Mouse (Mus musculus) brain, embryonic 14.5 days (tissue): ENCODE data around the gene Gm3336. TPM values are rescaled to one million over a fixed set of nuclear protein-coding genes. Genes with fewer than 3 reads are reported as not detected.

Source experiments
- DNase-seq: peaks from one replicate; pipeline ENCODE4 v3.0.0-alpha.2; 2011; ENCODE audit warnings: low read depth
- CTCF ChIP-seq: fragments of 200-500 bp; IDR thresholded peaks from 2 replicates; pipeline ENCODE4 v1.5.1; 2012; ENCODE audit warnings: inconsistent platforms, mild to moderate bottlenecking, moderate library complexity, borderline replicate concordance; ENCODE audit not compliant: insufficient read depth, insufficient read length; ENCODE audit errors: extremely low read depth
- POLR2A ChIP-seq: fragments of 200-500 bp; IDR thresholded peaks from 2 replicates; pipeline ENCODE4 v1.6.1; 2012; ENCODE audit warnings: mild to moderate bottlenecking, inconsistent platforms, borderline replicate concordance; ENCODE audit not compliant: poor library complexity, insufficient read depth, insufficient read length, severe bottlenecking; ENCODE audit errors: extremely low read depth
- polyA plus RNA-seq: library from polyadenylated mRNA; depleted of rRNA; stranded (reverse); fragments of >200 nt; gene quantifications from 2 replicates; pipeline ENCODE4 v1.2.3, GENCODE M21; 2012

Gene Gm3336
- polyA plus RNA-seq, 1 experiment, result not detected

DNA sequence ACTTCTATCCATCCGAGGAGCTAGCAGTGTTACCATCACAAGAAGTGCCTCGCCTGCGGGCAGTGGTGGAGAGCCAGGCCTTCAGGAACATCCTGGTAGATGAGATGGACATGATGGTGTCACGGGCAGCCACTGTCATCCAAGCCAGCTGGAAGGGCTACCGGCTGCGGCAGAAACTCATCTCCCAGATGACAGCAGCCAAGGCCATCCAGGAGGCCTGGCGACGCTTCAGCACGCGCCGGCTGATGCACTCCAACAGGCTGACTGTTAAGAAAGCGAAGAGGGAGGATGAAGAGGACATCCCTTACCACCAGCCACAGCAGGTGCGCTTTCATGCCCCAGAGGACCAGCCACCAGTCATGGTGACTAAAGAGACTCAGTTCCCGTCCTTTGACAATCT lies 10.1 kb upstream of the Gm3336 start:
- no peak for TF ChIP-seq POLR2A
- TF ChIP-seq CTCF, result no peak
- no peak for DNase-seq

DNA sequence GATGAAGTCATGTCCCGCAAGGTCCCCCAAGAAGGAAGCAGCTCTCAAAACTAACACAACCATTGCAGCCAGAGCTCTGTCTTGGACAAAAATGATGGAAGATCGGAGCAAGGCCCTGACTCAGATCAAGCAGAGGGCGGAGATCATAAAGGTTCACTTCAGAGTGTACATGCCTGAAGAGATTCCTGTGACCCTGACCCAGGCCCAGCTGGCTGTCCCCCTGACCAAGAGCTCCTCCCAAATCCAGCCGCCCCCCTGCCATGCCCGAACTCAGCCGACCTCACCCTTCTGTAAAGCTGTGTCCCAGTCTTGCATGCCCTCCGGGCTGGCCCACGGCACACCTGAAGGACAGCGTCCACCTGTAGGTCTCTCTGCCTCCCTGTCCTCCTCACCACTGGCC lies 8.5 kb upstream of the Gm3336 start:
- TF ChIP-seq CTCF (no peak), POLR2A (no peak)
- no peak for DNase-seq

DNA sequence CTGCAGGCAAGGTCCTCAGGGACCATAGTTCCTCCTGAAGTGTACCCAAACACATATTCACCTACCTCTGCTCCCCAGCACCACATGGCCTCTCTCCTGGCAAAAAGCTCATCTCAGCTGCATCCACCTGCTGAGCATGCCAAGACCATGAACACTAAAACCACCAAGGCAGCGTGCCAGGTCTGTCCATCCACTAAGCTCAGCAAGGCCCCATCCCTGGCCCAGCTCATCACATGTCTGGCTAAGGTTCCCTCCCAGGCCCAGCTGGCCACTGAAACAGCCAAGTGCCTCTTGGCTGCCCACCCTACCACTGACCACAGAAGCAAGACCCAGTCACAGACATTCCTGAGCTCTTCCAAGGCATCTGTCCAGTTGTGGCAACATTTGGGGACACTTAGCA lies 8.0 kb upstream of the Gm3336 start:
- no peak for DNase-seq
- TF ChIP-seq CTCF (no peak), POLR2A (no peak)

DNA sequence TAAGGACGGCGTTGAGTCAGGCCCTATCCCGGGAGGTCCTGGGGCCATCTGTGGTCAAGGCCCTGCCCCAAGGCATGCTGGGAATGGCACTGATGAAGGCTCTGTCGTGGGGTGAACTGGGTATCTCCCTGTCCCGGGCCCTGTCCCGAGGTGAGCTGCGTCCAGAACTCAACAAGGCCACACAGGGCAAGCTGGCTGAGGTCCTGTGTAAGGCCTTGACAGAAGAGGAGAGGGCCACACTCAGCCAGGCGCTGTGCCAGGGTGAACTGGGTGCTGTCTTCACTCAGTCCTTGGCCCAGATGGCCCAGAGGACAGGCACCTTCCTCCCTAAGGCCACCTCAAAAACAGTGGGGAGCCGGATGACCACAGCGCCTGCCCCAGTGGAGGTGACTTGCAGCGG lies 7.3 kb upstream of the Gm3336 start:
- no peak for DNase-seq
- no peak for TF ChIP-seq CTCF

DNA sequence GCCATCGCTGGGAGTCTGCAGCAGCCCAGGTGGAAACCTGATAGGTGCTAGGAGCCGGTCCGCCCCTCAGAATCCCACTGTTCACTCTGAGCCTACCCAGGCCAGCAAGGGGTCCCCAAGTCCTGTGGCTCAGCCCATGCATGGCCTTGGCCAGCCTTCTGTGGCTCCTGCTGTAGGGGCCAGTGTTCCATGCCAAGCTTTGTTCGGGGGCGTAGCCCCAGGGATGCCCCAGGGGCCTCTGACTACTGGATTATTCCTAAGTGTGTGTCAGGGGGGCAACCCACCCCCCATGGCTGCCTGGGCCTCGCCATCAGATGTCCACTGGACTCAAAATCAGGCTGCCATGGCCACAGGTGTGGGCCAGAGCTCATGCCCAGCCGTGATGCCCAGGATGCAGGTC lies 4.4 kb upstream of the Gm3336 start:
- no peak for DNase-seq
- TF ChIP-seq CTCF (no peak), POLR2A (no peak)

DNA sequence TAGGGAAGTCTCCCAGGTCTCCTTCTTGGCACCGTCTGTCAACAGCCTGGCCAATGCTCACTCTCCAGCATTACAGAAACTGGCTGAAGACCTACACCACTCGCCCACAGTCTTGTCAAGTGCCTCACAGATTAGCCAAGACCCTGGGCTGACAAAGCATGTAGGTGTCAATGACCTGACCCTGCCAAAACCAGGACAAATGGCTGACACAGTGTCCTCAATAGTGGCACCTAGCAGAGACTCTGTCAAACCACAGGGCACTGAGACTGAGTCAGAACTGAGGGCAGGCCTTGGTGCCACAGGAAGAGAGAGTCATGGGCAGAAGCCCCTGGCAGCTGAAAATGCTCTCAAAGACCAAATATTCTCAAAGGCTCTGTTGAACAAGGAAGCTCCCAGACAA lies 3.3 kb upstream of the Gm3336 start:
- DNase-seq, result no peak
- TF ChIP-seq CTCF, result no peak
- no peak for TF ChIP-seq POLR2A

DNA sequence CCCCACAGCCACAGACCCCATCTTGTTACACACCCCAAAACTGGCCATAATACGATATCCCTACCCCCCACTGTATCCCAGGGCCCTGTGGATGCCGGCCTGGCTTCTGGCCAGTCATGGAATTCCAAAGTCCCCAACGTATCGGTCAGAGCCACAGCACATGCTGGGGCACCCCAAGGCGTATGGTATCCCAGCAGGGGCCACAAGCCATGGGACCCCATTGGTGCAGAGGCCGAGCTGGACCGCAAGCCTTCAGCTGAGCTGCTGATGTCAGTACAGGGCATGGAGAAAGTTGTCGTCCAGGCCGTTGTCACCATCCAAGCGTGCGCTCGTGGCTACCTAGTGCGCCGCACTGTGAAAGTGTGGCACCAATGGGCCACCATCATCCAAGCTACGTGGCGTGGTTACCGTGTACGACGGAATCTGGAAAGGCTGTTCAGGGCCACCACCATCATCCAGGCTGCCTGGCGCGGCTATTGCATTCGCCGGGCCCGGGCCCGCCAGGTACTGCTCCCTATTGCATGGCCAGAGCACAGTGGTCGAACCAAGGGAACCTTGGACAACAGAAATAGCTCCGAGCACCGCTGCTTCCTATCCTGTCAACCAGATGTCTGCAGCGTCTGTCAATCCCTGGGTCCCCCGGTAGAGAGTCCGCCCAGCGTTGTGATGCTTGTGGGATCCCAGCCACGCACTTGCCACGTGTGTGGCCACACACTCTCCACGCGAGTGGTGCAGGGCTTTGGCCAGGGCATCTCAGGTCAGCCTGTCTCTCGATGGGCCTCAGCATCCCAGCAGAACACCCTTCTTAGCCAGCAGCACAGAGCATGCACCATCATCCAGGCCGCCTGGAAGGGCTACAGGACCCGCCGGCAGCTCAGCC lies 1.6 kb upstream of the Gm3336 start:
- TF ChIP-seq CTCF (no peak), POLR2A (no peak)
- no peak for DNase-seq

DNA sequence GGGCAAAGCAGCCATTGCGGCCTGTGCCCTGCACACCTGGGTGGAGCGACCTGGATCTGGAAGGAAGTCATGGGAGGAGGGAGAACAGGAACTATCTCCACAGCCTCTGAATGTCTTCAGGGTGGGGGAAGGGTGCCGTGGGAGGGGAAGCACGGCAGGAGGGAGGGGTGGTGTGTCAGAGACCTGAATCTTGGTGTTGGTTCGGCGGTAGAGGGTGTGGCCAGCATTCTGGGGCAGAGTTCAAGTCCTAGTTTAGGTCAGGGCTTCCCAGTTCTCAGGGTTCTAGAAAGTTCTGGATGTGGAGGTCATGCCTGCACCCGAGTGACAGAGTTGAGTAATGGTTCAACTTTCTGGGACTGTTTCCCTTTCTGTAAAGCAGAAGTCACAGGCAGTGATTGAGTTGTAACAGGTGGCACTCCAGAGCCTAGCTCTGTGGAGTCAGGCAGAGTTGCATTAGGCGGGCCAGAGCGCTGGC lies 1.5 kb downstream of the Gm3336 start:
- TF ChIP-seq POLR2A, result no peak
- TF ChIP-seq CTCF, result no peak
- no peak for DNase-seq

DNA sequence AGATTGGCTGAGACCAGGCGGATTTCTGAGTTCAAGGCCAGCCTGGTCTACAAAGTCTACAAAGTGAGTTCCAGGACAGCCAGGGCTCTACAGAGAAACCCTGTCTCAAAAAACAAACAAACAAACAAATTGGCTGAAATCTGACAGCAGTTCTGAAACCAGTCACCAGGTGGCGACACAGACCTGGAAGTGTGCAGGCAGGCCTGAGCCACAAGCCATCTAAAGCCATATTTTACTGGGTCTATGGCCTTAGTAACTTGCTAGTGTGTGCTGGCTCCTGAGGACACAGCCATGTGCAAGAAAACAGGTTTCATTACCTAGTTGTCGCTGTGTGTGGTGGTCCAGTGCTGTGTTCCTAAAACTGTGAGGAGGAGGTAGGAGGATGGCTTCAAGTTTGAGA lies 2.4 kb downstream of the Gm3336 start:
- DNase-seq, result peak; percentile 82
- TF ChIP-seq POLR2A (no peak), CTCF (peak; percentile 89)

DNA sequence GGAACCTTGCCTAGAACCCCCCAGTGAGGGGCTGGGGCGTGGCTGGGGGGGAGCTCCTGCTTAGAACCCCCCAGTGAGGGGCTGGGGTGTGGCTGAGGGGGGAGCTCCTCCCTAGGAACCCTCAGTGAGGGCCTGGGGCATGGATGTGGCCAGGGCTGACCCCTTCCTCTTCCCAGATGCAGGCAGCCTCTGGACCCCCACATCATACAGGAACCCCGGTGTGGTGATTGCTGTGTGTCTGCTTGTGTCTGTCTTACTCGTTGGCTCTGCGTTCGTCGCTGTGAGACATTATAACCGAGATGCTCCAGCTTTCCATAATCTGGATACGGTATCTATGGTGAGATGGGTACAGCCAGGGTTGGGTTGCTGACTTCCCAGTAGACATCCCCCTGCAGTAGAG lies 3.3 kb downstream of the Gm3336 start:
- TF ChIP-seq CTCF, result no peak
- TF ChIP-seq POLR2A, result no peak
- no peak for DNase-seq

DNA sequence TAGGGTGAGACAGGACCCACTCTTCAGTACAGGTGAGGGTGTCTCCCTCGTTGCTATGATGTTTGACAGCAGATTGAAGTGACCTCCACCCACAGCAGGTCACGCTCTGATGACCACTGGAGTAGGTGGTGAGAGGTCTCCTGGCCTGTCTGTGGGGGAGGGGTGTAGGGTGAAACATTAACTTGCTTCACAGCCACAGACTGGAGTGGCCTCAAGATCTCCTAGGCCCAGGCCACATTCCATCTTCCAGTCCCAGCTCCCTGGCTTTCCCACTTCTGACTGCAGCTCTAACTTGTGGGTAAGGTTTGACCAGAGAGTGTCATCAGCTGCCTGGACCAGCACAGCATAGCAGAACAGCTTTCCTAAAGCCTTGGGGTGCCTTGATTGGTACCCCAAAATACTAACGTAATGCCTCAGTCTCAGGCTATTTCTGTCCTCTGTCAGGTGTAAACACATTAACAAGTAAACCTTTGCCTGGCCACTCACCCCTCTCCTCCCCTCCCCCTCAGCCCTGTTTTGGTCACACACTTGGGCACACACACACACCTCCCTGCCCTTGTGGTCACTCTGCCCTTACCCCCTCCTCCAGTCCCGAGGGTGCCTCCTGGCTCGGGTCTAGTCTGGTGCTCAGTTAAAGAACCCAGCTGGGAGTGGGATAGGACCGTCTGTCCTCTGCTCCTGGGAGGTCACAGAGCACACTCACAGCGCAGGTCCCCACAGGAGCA lies 5.3 kb downstream of the Gm3336 start, which contains the start of gene Pde4c:
Pde4c (plus strand) TSS at position 235 of the 725 bp plus-strand sequence.
- no peak for DNase-seq

DNA sequence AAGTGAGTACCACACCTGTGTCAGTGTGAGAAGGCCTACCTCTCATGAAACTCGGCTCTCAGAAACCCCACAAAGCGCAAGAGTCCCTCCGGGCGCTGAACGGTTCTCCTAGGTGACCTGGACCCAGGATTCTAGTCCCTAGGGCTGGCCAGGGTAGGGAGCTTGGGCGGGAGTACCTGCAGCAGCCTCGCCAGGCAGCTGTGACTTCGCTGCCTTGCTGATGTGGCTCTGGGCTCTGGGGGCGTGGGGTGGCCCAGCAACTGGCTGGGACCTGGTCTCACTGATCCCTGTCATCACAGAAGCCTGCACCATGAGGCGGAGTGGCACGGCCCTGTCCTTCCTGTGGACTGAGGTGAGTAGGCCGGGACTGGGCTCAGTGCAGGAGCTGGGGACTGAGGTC lies 5.9 kb downstream of the Gm3336 start:
- DNase-seq, result no peak
- no peak for TF ChIP-seq CTCF
- TF ChIP-seq POLR2A, result no peak

More for the DNA sequence above, 5.3 kb downstream of the Gm3336 start, which contains the start of gene Pde4c:
- TF ChIP-seq POLR2A, result no peak
- TF ChIP-seq CTCF, result no peak

DNA sequence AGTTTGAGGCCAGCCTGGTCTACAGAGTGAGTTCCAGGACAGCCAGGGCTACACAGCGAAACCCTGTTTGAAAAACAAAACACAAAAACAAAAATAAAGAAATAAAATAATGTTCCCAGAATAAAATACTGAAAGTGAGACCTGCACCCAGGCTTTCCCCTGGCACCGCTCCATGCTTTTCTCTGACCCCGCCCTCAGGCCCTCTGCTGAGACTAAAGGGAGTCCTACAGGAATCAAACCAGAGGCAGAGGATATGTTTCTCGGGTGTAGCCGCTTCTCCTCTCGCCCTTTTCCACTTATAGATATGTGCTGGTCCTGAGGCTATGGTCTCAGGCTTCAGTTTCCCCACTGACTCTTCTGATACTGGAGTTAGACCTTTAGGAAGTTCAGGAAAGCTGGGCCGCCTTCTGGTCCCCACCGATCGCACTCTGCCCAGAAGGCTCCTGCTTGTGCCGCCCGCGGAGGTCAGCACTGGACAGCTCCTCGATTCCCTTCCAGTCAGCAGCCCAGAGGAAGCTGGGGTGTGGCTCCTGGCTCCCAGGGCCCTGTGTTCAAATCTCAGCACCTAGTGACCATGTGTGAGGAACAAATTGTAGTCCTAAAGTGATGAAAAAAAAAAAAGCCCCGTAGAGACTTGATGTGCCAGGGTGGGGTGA lies 7.6 kb downstream of the Gm3336 start:
- no peak for TF ChIP-seq CTCF
- no peak for TF ChIP-seq POLR2A
- no peak for DNase-seq
